Mouse (Mus musculus) forebrain, embryonic 10.5 days (tissue): ENCODE measurements around the gene Creb3l2. TPM values are rescaled to one million over a fixed set of nuclear protein-coding genes. Genes with fewer than 3 reads are reported as not detected.

ENCODE experiments used
- DNase-seq: peaks from one replicate; pipeline ENCODE4 v3.0.0-alpha.2; 2017; ENCODE audit warnings: low spot score; ENCODE audit errors: extremely low spot score
- H3K27ac ChIP-seq: fragments of 300-500 bp; sonication (generic); 2 replicates; pipeline ENCODE4 v1.5.1; 2016; ENCODE audit warnings: mild to moderate bottlenecking
- H3K27me3 ChIP-seq: fragments of 300-500 bp; sonication (generic); 2 replicates; pipeline ENCODE4 v1.6.1; 2016; ENCODE audit warnings: mild to moderate bottlenecking; ENCODE audit not compliant: poor library complexity, severe bottlenecking
- H3K36me3 ChIP-seq: fragments of 300-500 bp; sonication (generic); replicated peaks from 2 replicates; pipeline ENCODE4 v1.6.1; 2016; ENCODE audit warnings: mild to moderate bottlenecking, moderate library complexity
- H3K4me1 ChIP-seq: fragments of 300-500 bp; sonication (generic); 2 replicates; pipeline ENCODE4 v1.6.1; 2016
- H3K4me3 ChIP-seq: fragments of 300-500 bp; sonication (generic); 2 replicates; pipeline ENCODE4 v1.5.1; 2016; ENCODE audit warnings: mild to moderate bottlenecking, moderate library complexity
- H3K9me3 ChIP-seq: fragments of 300-500 bp; sonication (generic); 2 replicates; pipeline ENCODE4 v1.6.1; 2016; ENCODE audit warnings: mild to moderate bottlenecking, moderate library complexity
- whole genome bisulfite sequencing: fragments of 180-500 bp; shearing (Covaris S2); methylation state at CpG from one replicate; pipeline ENCODE4 v1.1.7; 2016; 5-methylcytosine and 5-hydroxymethylcytosine counted together
- polyA plus RNA-seq: library from polyadenylated mRNA; unstranded; fragments of >200 nt; fragmentation: Nextera tagmentation; extraction: Ambion mirVana; gene quantifications from 2 replicates; pipeline ENCODE4 v1.2.1, GENCODE M21; 2016

The Creb3l2 gene
- polyA plus RNA-seq, 1 experiment from 2014 or later, result 5.2 TPM

DNA sequence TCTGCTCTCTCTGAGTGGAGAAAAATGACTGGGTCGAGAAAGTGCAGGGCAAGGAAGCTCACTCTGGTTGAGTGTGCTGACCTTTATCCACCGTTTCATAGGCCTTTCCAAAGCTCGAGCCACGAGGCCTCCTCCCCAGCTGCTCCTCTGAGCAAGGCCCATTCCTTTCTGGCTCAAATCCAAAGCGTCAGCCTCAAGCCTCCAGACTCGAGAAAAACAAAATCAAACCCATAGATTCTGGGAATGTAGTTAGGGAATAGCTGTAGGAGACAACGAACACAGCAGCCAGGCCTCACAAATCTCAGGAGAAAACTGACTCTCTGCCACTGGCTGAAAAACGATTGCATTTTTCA, 115.4 kb downstream of the Creb3l2 start:
- H3K27me3 ChIP-seq, result no peaks in the 10 kb centered on the region
- WGBS, result 73% methylated on average over 8 of the region's 8 CpGs
- no peak for DNase-seq
- no peak overlapping the region for H3K27ac ChIP-seq
- no peaks in the 10 kb centered on the region for H3K9me3 ChIP-seq
- H3K36me3 ChIP-seq, result no peaks in the 10 kb centered on the region; the same call in 1 of the 2 replicates
- peaks cover 27% of the 10 kb centered on the region for H3K4me1 ChIP-seq
- no peak overlapping the region for H3K4me3 ChIP-seq

DNA sequence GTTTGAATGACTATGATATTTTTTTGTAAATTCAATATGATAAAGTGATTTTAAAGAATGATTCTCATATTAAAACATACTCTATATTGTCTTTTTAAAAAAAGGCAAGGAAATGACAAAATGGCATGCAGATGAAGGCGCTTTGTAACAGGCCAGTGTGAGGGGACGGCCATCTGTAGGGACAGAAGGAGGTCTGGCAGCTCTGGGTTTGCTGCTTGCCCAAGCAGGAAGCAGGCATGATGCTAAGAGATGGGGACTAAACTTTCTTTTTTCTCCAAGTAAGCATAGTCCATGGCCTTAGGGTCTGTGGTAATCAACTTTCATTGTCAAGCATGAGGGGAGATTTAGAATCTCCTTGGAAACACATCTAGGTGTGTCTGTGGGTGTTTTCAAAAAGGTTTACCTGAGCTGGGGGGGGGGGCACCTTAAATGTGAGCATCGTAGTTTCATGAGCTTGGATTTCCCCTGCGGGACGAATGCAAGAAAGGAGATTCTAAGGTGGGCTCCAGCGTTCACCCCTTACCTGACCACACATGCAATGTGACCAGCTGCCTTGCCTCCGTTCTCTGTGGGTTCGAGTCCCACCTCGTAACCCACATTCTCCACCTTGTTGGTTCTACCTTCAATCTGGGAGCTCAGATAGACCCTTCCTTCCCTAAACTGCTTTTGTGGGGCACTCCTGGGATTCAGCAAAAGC, 115.9 kb downstream of the Creb3l2 start:
- no peak for DNase-seq
- Histone ChIP-seq H3K4me1 (peaks cover 27% of the 10 kb centered on the region), H3K4me3 (no peak overlapping the region), H3K36me3 (no peaks in the 10 kb centered on the region), H3K27ac (no peak overlapping the region), H3K9me3 (no peaks in the 10 kb centered on the region), H3K27me3 (no peaks in the 10 kb centered on the region)
- 91% methylated on average over 9 of the region's 9 CpGs for WGBS

DNA sequence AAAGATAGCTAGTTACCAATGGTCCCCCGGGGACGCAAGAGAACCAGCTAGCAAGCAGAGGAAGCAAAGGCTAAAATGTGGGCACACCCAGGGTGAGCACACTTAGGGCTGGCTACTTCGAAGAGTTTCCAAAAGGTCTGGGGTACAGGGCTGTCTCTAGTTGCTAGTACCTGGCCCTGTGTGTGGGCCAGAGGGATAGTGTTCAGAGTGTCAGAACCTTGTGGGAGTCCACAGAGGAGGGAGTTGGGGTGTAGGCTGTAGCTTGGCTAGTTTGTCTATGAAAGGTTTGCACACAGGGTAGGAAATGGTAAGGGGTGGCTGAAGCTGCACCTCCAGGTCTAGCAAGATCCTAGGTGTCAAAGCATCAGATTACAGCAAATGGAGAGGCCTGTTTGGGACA, 116.9 kb downstream of the Creb3l2 start:
- Histone ChIP-seq H3K9me3 (no peaks in the 10 kb centered on the region), H3K27me3 (no peaks in the 10 kb centered on the region), H3K4me1 (peaks cover 20% of the 10 kb centered on the region), H3K4me3 (no peak overlapping the region), H3K27ac (no peak overlapping the region), H3K36me3 (no peaks in the 10 kb centered on the region)
- no peak for DNase-seq
- WGBS, result 92% methylated on average over 3 of the region's 3 CpGs

DNA sequence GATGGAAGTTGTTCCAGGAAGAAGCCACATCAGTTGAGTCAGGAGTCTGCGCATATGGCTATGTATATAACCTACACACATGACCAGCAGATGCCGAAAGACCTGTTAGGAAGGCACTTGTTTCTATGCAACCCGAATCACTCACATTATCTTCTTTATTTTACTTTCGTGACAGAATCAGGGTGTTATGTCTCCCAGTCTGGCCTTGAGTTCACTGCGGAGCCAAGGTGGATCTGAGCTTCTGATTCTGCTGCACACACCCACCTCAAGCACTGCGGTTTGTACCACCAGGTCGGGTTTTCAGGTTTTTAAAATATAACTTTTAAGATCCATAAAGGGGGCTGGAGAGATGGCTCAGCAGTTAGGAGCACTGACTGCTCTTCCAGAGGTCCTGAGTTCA, 119.3 kb downstream of the Creb3l2 start:
- no peak for DNase-seq
- no peak overlapping the region for H3K27ac ChIP-seq
- H3K9me3 ChIP-seq, result no peaks in the 10 kb centered on the region
- H3K4me1 ChIP-seq, result peaks cover 3% of the 10 kb centered on the region
- H3K4me3 ChIP-seq, result no peak overlapping the region
- H3K27me3 ChIP-seq, result no peaks in the 10 kb centered on the region
- no peaks in the 10 kb centered on the region for H3K36me3 ChIP-seq
- 91% methylated on average over 7 of the region's 7 CpGs for WGBS

DNA sequence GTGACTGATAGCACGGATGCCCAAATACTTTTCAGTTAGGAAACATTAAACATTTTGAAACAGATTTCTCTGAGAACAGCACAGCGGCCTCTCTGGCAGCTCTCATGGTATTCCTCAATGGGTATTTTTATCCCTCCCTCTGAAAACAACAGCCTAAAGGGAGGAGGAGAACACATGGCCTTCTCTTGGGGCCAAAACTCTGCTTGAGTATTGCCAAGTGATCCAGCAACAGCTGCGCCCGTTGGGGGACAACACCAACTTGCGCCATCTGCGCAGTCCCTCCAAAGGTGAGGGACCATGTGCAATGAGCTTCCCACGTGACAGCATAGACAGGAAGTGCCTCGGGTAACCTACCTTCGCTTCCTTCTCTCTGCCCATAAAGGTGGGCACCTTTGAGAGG, 119.9 kb downstream of the Creb3l2 start:
- 92% methylated on average over 9 of the region's 9 CpGs for WGBS
- H3K27ac ChIP-seq, result no peak overlapping the region
- H3K36me3 ChIP-seq, result no peaks in the 10 kb centered on the region
- no peaks in the 10 kb centered on the region for H3K4me1 ChIP-seq
- H3K27me3 ChIP-seq, result no peaks in the 10 kb centered on the region
- no peak overlapping the region for H3K4me3 ChIP-seq
- no peaks in the 10 kb centered on the region for H3K9me3 ChIP-seq
- DNase-seq, result no peak

DNA sequence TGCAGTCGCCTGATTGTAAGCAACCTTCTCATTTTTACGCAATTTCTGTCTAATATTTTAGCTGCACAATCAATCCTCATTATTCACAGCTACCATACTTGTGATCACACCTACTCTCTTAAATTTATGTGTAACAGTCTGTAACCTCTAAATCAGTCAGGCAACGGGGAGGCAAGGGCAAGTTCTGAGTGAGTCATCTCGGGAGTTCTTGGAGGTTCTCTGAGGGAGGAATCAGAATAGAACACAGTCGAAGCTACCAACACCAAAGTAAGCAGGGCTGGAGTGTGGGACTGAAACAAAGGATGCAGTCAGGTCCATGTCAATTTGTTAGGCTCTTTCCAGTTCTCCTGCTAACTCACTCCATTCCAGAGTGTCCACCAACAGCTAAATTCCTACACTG, 124.0 kb downstream of the Creb3l2 start:
- Histone ChIP-seq H3K4me3 (no peak overlapping the region), H3K27ac (no peak overlapping the region), H3K9me3 (no peaks in the 10 kb centered on the region), H3K36me3 (no peaks in the 10 kb centered on the region), H3K4me1 (no peaks in the 10 kb centered on the region), H3K27me3 (no peaks in the 10 kb centered on the region)
- WGBS, result 90% methylated on average over 5 of the region's 5 CpGs
- DNase-seq, result no peak

DNA sequence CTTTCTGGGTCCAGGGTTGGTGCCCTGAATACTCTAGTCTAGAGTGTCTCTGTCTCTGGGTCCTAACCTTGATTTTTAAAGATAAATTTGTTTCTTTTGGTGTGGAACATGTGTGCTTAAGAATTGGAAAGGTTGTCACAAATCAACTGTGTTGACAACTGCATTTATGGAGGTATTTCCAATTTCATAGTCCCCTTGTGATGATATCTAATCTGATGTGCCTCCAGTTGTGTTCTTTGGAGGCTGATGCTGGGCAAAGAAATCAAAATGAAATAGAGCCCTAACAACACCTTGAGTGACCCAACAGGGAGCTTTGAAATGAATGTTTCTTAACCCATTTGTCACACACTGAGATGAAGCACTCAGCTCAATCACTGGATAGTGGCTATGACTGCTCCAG, 126.5 kb downstream of the Creb3l2 start:
- H3K27ac ChIP-seq, result no peak overlapping the region
- no peaks in the 10 kb centered on the region for H3K4me1 ChIP-seq
- H3K36me3 ChIP-seq, result no peaks in the 10 kb centered on the region
- no peaks in the 10 kb centered on the region for H3K27me3 ChIP-seq
- H3K4me3 ChIP-seq, result no peak overlapping the region
- H3K9me3 ChIP-seq, result no peaks in the 10 kb centered on the region
- DNase-seq, result no peak

DNA sequence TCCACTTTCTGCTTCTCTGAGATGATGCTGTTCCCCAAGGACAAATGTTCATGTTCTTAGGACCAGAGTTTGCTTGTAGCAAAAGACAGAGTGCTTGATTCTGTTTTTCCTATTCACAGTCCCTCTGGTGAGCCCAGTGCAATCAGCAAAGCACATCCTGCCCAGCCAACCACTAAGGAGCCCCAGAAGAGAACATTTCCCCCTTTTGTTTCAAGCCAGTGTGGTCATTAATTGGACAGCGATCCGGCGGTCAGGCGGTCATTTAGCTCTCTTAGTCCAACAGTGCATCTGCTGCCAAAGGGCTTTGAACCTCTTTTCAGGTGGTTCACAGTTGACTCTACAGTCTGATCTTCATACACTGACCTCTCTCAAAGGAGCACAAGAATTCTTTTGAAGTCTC, 131.3 kb downstream of the Creb3l2 start:
- H3K27me3 ChIP-seq, result no peaks in the 10 kb centered on the region
- H3K27ac ChIP-seq, result no peak overlapping the region
- no peak overlapping the region for H3K4me3 ChIP-seq
- no peaks in the 10 kb centered on the region for H3K36me3 ChIP-seq
- H3K9me3 ChIP-seq, result no peaks in the 10 kb centered on the region
- no peaks in the 10 kb centered on the region for H3K4me1 ChIP-seq
- WGBS, result 95% methylated on average over 4 of the region's 4 CpGs
- no peak for DNase-seq

DNA sequence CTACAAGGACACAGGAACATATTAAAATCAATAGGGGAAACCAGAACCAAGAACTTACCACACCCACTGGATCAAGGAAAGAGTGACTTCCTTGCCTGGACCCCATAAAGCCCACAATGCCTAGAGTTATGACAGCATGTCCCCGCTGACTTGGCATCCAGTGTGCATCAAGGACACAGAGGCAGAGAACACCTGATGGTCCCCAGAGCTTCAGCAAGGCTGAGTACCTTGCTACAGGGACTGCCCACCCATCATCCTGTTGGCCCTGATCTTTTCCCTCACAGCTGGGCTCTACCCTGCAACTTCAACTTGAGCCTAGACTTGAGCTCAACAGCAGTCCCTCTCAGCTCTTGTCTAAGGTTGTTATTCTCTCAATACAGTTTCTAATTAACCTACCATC, 135.3 kb downstream of the Creb3l2 start:
- Histone ChIP-seq H3K4me3 (no peak overlapping the region), H3K4me1 (no peaks in the 10 kb centered on the region), H3K9me3 (no peaks in the 10 kb centered on the region), H3K27me3 (peaks cover 15% of the 10 kb centered on the region), H3K27ac (no peak overlapping the region), H3K36me3 (no peaks in the 10 kb centered on the region)
- DNase-seq, result no peak
- 84% methylated on average over 1 of the region's 1 CpGs for WGBS

DNA sequence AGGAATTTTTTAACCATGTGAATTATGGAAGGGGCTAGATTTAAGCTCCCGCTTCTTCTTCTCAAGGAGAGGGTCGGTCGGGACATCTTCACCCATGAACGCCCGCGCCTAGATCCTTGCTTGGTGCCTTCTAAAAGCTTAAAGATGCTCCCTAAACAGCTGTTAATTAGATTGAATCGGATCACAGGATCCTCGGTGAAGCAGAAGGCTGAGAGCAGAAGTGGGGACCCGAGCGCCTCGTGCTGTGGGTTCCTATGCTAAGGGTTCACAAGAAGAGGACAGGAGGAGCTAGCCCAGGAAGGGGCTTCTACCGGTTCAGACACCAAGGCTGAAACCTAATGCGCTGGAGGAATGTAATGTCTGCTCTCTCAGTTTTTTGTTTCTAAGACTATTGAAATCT, 141.5 kb downstream of the Creb3l2 start:
- DNase-seq, result no peak
- 8% methylated on average over 13 of the region's 13 CpGs for WGBS
- H3K4me1 ChIP-seq, result peaks cover 21% of the 10 kb centered on the region
- peaks cover 64% of the 10 kb centered on the region for H3K27me3 ChIP-seq
- no peaks in the 10 kb centered on the region for H3K36me3 ChIP-seq
- H3K27ac ChIP-seq, result no peak overlapping the region
- peak overlapping the region; percentile 77 for H3K4me3 ChIP-seq
- no peaks in the 10 kb centered on the region for H3K9me3 ChIP-seq

DNA sequence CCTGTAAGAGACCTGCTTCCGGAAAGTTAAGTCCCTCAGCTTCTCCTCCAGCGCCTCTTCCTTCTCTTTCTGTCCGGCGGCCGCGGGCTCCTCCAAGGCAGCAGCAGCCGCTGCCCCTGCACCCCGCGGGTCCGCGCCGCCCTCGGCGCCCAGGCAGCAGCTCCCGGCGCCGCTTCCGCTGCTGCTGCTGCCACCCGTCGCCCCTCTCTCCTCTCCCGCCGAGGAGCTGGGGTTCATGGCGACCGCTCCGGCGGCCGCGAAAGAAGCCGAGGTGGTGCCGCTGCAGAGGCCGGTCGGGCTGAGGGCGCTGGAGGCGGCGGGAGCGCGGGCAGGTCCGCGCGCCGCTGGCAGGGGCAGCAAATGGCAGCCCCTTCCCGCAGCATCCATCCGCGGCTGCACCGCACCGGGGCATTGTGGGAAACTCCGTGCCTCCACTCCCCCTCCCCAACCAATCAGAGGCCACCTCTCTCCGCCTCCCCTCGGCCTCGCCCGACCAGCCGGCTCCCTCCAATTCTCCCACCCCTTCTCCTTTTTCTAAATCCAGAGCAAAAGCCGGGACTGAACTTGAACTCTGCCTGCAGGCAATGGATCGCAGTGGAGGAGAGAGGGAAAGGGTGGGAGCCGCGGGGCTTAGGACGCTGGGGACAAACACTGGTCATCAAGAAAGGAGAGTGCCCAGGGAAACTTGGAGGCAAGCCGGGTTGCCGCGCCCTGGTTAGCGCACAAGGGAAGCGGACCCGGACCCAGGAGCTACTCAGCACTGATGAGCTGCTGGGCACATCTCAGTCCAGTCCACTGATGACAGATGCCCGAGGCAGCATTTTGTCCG, 142.2 kb downstream of the Creb3l2 start, which contains the start of gene Dgki:
Dgki (minus strand) TSS at position 623 of the 829 bp plus-strand sequence.
- WGBS, result under 1% methylated on average over 63 of the region's 65 CpGs
- peak; percentile 80 for DNase-seq
- Histone ChIP-seq H3K9me3 (no peaks in the 10 kb centered on the region), H3K27me3 (peaks cover 64% of the 10 kb centered on the region), H3K4me3 (peak within 1 kb of the TSS; percentile 77), H3K4me1 (peaks cover 21% of the 10 kb centered on the region), H3K27ac (peak within 1 kb of the TSS; percentile 80), H3K36me3 (no peaks in the 10 kb centered on the region)

DNA sequence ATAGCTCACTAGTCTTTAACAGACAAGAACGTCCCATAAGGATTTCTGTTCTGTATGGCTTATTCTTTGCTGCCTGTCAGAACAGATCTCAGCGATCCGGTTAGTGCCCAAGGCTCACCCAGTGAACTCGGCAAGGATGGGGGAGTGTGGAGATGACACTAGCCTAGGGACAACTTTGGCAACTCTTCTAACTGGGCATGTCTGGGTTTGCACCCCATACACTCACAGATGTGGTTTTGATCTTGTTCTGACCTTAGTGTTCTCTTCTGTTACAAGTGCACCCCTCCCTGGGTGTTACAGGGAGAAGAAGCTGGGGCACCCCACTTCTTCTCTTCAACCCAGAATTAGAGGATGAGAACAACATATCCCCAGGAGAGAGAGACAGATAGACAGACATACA, 143.0 kb downstream of the Creb3l2 start:
- Histone ChIP-seq H3K27me3 (peaks cover 64% of the 10 kb centered on the region), H3K36me3 (no peaks in the 10 kb centered on the region), H3K9me3 (no peaks in the 10 kb centered on the region), H3K27ac (no peak overlapping the region), H3K4me3 (peak overlapping the region; percentile 77), H3K4me1 (peaks cover 21% of the 10 kb centered on the region)
- 26% methylated on average over 4 of the region's 4 CpGs for WGBS
- DNase-seq, result no peak

DNA sequence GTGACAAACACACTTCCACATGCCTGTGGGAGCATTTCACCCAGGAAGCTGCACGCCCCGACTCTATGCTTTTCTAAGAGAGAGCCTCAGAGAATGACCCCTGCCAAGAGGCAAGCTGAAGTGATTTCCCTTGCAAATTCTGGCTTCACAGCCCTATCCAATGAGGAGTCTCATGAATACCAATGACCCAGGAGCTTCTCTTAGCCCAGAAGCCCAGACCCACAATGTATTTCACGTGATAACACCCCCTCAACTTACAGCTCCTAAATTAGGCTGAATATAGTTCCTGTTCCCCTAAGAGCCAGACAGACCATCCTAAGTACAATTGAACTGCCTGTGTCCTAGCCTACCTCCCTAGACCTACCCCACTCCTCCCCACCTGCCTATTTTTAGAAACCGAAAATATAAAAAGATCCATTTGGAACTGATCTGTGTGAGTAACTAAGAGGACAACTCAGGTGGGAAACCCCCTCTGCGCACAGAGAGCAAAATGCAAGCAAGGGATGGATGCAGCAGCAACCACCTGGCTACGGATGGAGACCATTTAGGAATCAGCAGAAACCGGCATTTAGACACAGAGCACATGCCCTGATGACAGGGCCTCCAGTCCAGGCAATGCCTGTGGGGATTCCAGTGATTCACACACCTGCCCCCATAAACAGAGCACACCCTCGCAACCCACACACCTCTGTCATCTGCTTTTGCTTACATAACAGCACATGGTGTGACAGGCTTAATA, 144.0 kb downstream of the Creb3l2 start:
- peaks cover 56% of the 10 kb centered on the region for H3K27me3 ChIP-seq
- no peak for DNase-seq
- H3K4me1 ChIP-seq, result peaks cover 22% of the 10 kb centered on the region
- no peak overlapping the region for H3K27ac ChIP-seq
- H3K9me3 ChIP-seq, result no peaks in the 10 kb centered on the region
- WGBS, result 58% methylated on average over 8 of the region's 8 CpGs
- no peaks in the 10 kb centered on the region for H3K36me3 ChIP-seq
- no peak overlapping the region for H3K4me3 ChIP-seq
